ENCODE assay signal across 16 mouse cellular contexts in the genomic region with DNA sequence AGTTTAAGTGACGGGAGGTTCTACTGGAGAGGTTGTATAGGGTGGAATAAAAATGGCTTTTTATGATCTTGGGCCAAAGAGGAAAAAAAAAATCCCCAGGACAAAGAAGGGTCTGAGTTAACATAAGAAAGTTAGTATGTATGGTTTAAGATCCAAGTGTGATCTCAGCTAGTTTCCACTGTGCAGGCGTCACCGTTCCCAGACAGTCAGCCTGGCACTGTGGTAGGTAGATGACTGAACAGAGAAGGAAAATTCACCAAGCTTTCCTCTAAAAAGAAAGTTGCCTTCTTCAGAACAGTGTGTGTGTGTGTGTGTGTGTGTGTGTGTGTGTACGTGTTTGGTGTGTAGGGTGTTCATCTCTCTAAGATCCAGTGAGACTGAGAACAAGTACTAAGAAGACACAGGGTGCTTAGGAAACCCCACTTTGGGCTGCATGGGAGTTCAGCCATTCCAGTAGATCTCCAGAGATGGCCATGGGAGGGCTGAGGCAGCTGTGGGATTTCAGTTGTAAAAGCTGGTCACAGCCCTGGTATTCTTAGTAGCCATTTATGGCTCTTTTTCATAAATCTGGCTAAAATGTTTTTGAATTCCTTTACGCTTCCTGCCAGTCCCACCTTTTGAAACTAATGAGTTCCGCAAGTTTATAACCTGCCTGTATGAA. TPM values are rescaled to one million over a fixed set of nuclear protein-coding genes. Genes with fewer than 3 reads are reported as not detected.
DNase-seq lines count a peak whose midpoint lies in the region; ATAC-seq and TF ChIP-seq lines count a peak whose summit lies in the region.
"Had no signal": no experiment of that assay in that cellular context is flagged by ENCODE, and none has a peak within 500 bp of the region (broad histone marks: within the 10 kb centered on the region; RNA-seq: fewer than 3 reads in every experiment).

No protein-coding gene starts in this region.

- no peak for DNase-seq in heart, postnatal 25 days (ENCODE audit: low spot score)
- DNase-seq in lung, postnatal 0 days (ENCODE audit: low spot score) = peak; percentile 29
- no peak for DNase-seq in lung, adult 2 months
- no peak for DNase-seq in hindbrain, postnatal 0 days (ENCODE audit: low spot score)
- no peak for DNase-seq in urinary bladder, adult 18-20 months (ENCODE audit: low spot score in 2 of 2)
- no peak for DNase-seq in left cerebral cortex, postnatal 14 days (ENCODE audit: low spot score in 2 of 2)
- DNase-seq: adrenal gland, adult 8-10 months; kidney, adult 9 months; lung, adult 18-20 months had no signal

- intact Hi-C loops in heart, postnatal 25 days (cut with DNase I) = no loop called here
- intact Hi-C loops in left cerebral cortex, postnatal 14 days (cut with DNase I) = no loop called here

- no peak overlapping the region for H3K4me3 ChIP-seq in heart, embryonic 16.5 days (ENCODE audit: low read length)
- no peak overlapping the region for H3K4me3 ChIP-seq in lung, postnatal 0 days (ENCODE audit: low read depth, low read length)
- H3K4me3 ChIP-seq in lung, adult 2 months (replicated peaks; ENCODE audit: extremely low read depth, low read depth, low read length) = no peak overlapping the region
- no peak overlapping the region for H3K4me3 ChIP-seq in hindbrain, postnatal 0 days (ENCODE audit: low read length)
- H3K4me3 ChIP-seq in stomach, embryonic 16.5 days (replicated peaks; ENCODE audit: low read length) = no peak overlapping the region
- H3K4me3 ChIP-seq: left cerebral cortex, adult 2 months; midbrain, embryonic 15.5 days had no signal

- H3K9me3 ChIP-seq in heart, embryonic 16.5 days (replicated peaks; ENCODE audit: control insufficient read depth, low read length) = no peaks in the 10 kb centered on the region
- H3K9me3 ChIP-seq in lung, postnatal 0 days (ENCODE audit: low read length) = no peaks in the 10 kb centered on the region
- no peaks in the 10 kb centered on the region for H3K9me3 ChIP-seq in hindbrain, postnatal 0 days (ENCODE audit: low read length)
- H3K9me3 ChIP-seq in stomach, embryonic 16.5 days (replicated peaks; ENCODE audit: control insufficient read depth, low read length) = no peaks in the 10 kb centered on the region
- H3K9me3 ChIP-seq: midbrain, embryonic 15.5 days had no signal

- no peak overlapping the region for H3K4me2 ChIP-seq in heart, embryonic 16.5 days (ENCODE audit: low read depth, low read length)
- H3K4me2 ChIP-seq in lung, postnatal 0 days (replicated peaks; ENCODE audit: low read depth, low read length) = no peak overlapping the region
- H3K4me2 ChIP-seq in hindbrain, postnatal 0 days (ENCODE audit: low read depth, low read length) = no peak overlapping the region
- no peak overlapping the region for H3K4me2 ChIP-seq in stomach, embryonic 16.5 days (ENCODE audit: low read depth, low read length)
- H3K4me2 ChIP-seq: midbrain, embryonic 15.5 days had no signal

- no peaks in the 10 kb centered on the region for H3K36me3 ChIP-seq in heart, embryonic 16.5 days (ENCODE audit: control insufficient read depth, insufficient read depth)
- H3K36me3 ChIP-seq in lung, postnatal 0 days (ENCODE audit: insufficient read depth, low read length) = no peaks in the 10 kb centered on the region
- H3K36me3 ChIP-seq in hindbrain, postnatal 0 days (ENCODE audit: insufficient read depth, low read length) = no peaks in the 10 kb centered on the region
- H3K36me3 ChIP-seq in stomach, embryonic 16.5 days (ENCODE audit: control insufficient read depth, insufficient read depth, low read length) = no peaks in the 10 kb centered on the region
- H3K36me3 ChIP-seq: midbrain, embryonic 15.5 days had no signal

- peaks cover 24% of the 10 kb centered on the region for H3K4me1 ChIP-seq in heart, embryonic 16.5 days (ENCODE audit: control insufficient read depth, insufficient read depth, low read length)
- peaks cover 15% of the 10 kb centered on the region; the same call in 1 of the 2 replicates for H3K4me1 ChIP-seq in lung, postnatal 0 days (ENCODE audit: insufficient read depth, low read depth, low read length)
- H3K4me1 ChIP-seq in lung, adult 2 months (ENCODE audit: control insufficient read depth, insufficient read depth, low read length) = peaks cover 5% of the 10 kb centered on the region; the same call in 1 of the 2 replicates
- no peaks in the 10 kb centered on the region for H3K4me1 ChIP-seq in hindbrain, postnatal 0 days (ENCODE audit: insufficient read depth, low read length)
- H3K4me1 ChIP-seq in stomach, embryonic 16.5 days (ENCODE audit: control insufficient read depth, insufficient read depth, low read length) = peaks cover 19% of the 10 kb centered on the region

- TF ChIP-seq CTCF in lung, postnatal 0 days (IDR thresholded peaks at IDR 0.05) = no peak
- TF ChIP-seq CTCF in lung, adult 2 months (IDR thresholded peaks at IDR 0.05; ENCODE audit: insufficient read depth, low read length) = no peak
- no peak for TF ChIP-seq CTCF in hindbrain, postnatal 0 days (IDR thresholded peaks at IDR 0.05; ENCODE audit: low read depth)

- no peak for TF ChIP-seq POLR2A in lung, adult 2 months (IDR thresholded peaks at IDR 0.05; ENCODE audit: borderline replicate concordance, extremely low read depth, low read depth, low read length)

- no peak for TF ChIP-seq EP300 in lung, postnatal 0 days (IDR thresholded peaks at IDR 0.05)

- no peak overlapping the region for H3K9ac ChIP-seq in heart, embryonic 16.5 days (ENCODE audit: low read length)
- H3K9ac ChIP-seq in lung, postnatal 0 days (replicated peaks; ENCODE audit: low read depth) = no peak overlapping the region
- no peak overlapping the region for H3K9ac ChIP-seq in hindbrain, postnatal 0 days (replicated peaks; ENCODE audit: low read length)
- no peak overlapping the region for H3K9ac ChIP-seq in stomach, embryonic 16.5 days (ENCODE audit: low read length)
- H3K9ac ChIP-seq: midbrain, embryonic 15.5 days had no signal

- WGBS in heart, embryonic 16.5 days = 73% methylated on average over 6 of the region's 6 CpGs
- 64% methylated on average over 6 of the region's 6 CpGs for WGBS in lung, postnatal 0 days
- 75% methylated on average over 6 of the region's 6 CpGs for WGBS in lung, adult 2 months
- 82% methylated on average over 6 of the region's 6 CpGs for WGBS in hindbrain, postnatal 0 days
- 76% methylated on average over 6 of the region's 6 CpGs for WGBS in stomach, embryonic 16.5 days

- H3K27me3 ChIP-seq in heart, embryonic 16.5 days (ENCODE audit: control insufficient read depth, insufficient read depth, low read length) = no peaks in the 10 kb centered on the region
- no peaks in the 10 kb centered on the region for H3K27me3 ChIP-seq in lung, postnatal 0 days (replicated peaks; ENCODE audit: insufficient read depth, low read length)
- no peaks in the 10 kb centered on the region for H3K27me3 ChIP-seq in hindbrain, postnatal 0 days (ENCODE audit: insufficient read depth, low read length)
- H3K27me3 ChIP-seq in stomach, embryonic 16.5 days (ENCODE audit: control insufficient read depth, insufficient read depth, low read length) = no peaks in the 10 kb centered on the region
- H3K27me3 ChIP-seq: midbrain, embryonic 15.5 days; Patski had no signal

- H3K27ac ChIP-seq in heart, embryonic 16.5 days (ENCODE audit: low read length) = peak overlapping the region; percentile 74
- 0 out of 2 replicates have a peak overlapping the region, but pooled peaks have one; percentile 8 for H3K27ac ChIP-seq in lung, postnatal 0 days (ENCODE audit: low read length)
- H3K27ac ChIP-seq in hindbrain, postnatal 0 days = peak overlapping the region; percentile 23; the same call in 1 of the 2 replicates
- H3K27ac ChIP-seq in stomach, embryonic 16.5 days (ENCODE audit: low read length) = peak overlapping the region; percentile 55
- H3K27ac ChIP-seq: left cerebral cortex, adult 2 months; midbrain, embryonic 15.5 days had no signal

- no peak for ATAC-seq in heart, embryonic 16.5 days (replicated peaks; ENCODE audit: extremely low read depth, insufficient read depth, low FRiP score)
- ATAC-seq in lung, postnatal 0 days = no peak
- no peak for ATAC-seq in hindbrain, postnatal 0 days
- no peak for ATAC-seq in stomach, embryonic 16.5 days (ENCODE audit: insufficient read depth, low FRiP score)
- ATAC-seq: CD4-positive, CD25-positive, alpha-beta regulatory T cell, adult 4 months; midbrain, embryonic 15.5 days; Patski had no signal

RNA-seq across cellular contexts. Expression of a gene that starts 56.5 kb away (rescaled TPM):
- polyA plus RNA-seq in heart, embryonic 16.5 days (2015; fragmentation: Nextera tagmentation; extraction: Ambion mirVana) = not detected in 2 replicates
- not detected for total RNA-seq in heart, postnatal 25 days (2021)
- not detected in 2 replicates for polyA plus RNA-seq in lung, postnatal 0 days (2015; fragmentation: Nextera tagmentation; extraction: Ambion mirVana)
- not detected in 2 replicates for polyA plus RNA-seq in lung, adult 2 months (2012; rRNA removed)
- total RNA-seq in hindbrain, postnatal 0 days (2014; rRNA removed) = not detected in 2 replicates
- polyA plus RNA-seq in hindbrain, postnatal 0 days (2015; fragmentation: Nextera tagmentation; extraction: Ambion mirVana) = 0.19 and 0.35 TPM in 2 replicates
- polyA plus RNA-seq in stomach, embryonic 16.5 days (2015; fragmentation: Nextera tagmentation; extraction: Ambion mirVana) = not detected in 2 replicates
- not detected for total RNA-seq in left cerebral cortex, postnatal 14 days (2021)
- total RNA-seq: adrenal gland, adult 8-10 months; gastrocnemius, adult 18-20 months; left cerebral cortex, adult 2 months had no signal
- polyA plus RNA-seq: CD4-positive, CD25-positive, alpha-beta regulatory T cell, adult 4 months; Patski had no signal

Comparison
In these comparisons a context has a peak if more than half of its experiments do, and no peak if none do; other contexts are left out.
1. H3K27ac ChIP-seq: peak in every context shown above with its lines; median percentile 74 in heart, embryonic 16.5 days; 55 in stomach, embryonic 16.5 days; 23 in hindbrain, postnatal 0 days; 8 in lung, postnatal 0 days.